Mouse (Mus musculus): ENCODE measurements at regions not wholly inside any gene's neighbourhood (a gene's known extent, or its start where the extent isn't known, plus 50 kb on each side); places are given as distances from the start of the nearest gene placed in this dataset.
"Not testable (repeated sequence)": the region's sequence is repeated elsewhere in the genome, so short reads cannot be mapped to it uniquely, and the experiment has no call there.

GRCm38 (mm10) chr2:48348021-48348420, 465.9 kb upstream of the Acvr2a start:
- no peak for TF ChIP-seq CTCF (IDR thresholded peaks at IDR 0.05; ENCODE audit: control insufficient read depth, insufficient read depth, low read length)
- no peak for TF ChIP-seq POLR2A (IDR thresholded peaks at IDR 0.05; ENCODE audit: borderline replicate concordance, control insufficient read depth, low read depth, low read length)
- no peaks in the 10 kb centered on the region; the same call in 1 of the 2 replicates for H3K4me1 ChIP-seq (ENCODE audit: control insufficient read depth, insufficient read depth, low read length)
- WGBS, result 83% methylated on average over 4 of the region's 4 CpGs
- no peak overlapping the region for H3K4me3 ChIP-seq (replicated peaks; ENCODE audit: control insufficient read depth, low read depth, low read length)
- no peak overlapping the region for H3K27ac ChIP-seq (ENCODE audit: control insufficient read depth, insufficient read depth, low read depth, low read length, poor library complexity)

GRCm38 (mm10) chr2:48349794-48350193, 464.1 kb upstream of the Acvr2a start:
- no peak overlapping the region for H3K27ac ChIP-seq (ENCODE audit: control insufficient read depth, insufficient read depth, low read depth, low read length, poor library complexity)
- H3K4me3 ChIP-seq (replicated peaks; ENCODE audit: control insufficient read depth, low read depth, low read length), result no peak overlapping the region
- no peaks in the 10 kb centered on the region; the same call in 1 of the 2 replicates for H3K4me1 ChIP-seq (ENCODE audit: control insufficient read depth, insufficient read depth, low read length)
- TF ChIP-seq CTCF (IDR thresholded peaks at IDR 0.05; ENCODE audit: control insufficient read depth, insufficient read depth, low read length) (no peak), POLR2A (IDR thresholded peaks at IDR 0.05; ENCODE audit: borderline replicate concordance, control insufficient read depth, low read depth, low read length) (no peak)
- WGBS, result 42% methylated on average over 3 of the region's 3 CpGs

GRCm38 (mm10) chr2:48350206-48350605, 463.7 kb upstream of the Acvr2a start:
- TF ChIP-seq POLR2A (IDR thresholded peaks at IDR 0.05; ENCODE audit: borderline replicate concordance, control insufficient read depth, low read depth, low read length) (no peak), CTCF (IDR thresholded peaks at IDR 0.05; ENCODE audit: control insufficient read depth, insufficient read depth, low read length) (no peak)
- Histone ChIP-seq H3K27ac (ENCODE audit: control insufficient read depth, insufficient read depth, low read depth, low read length, poor library complexity) (no peak overlapping the region), H3K4me3 (replicated peaks; ENCODE audit: control insufficient read depth, low read depth, low read length) (no peak overlapping the region), H3K4me1 (ENCODE audit: control insufficient read depth, insufficient read depth, low read length) (no peaks in the 10 kb centered on the region; the same call in 1 of the 2 replicates)
- 90% methylated on average over 1 of the region's 1 CpGs for WGBS

- H3K4me3 ChIP-seq (replicated peaks; ENCODE audit: control insufficient read depth, low read depth, low read length); H3K4me1 ChIP-seq (ENCODE audit: control insufficient read depth, insufficient read depth, low read length); H3K27ac ChIP-seq (ENCODE audit: control insufficient read depth, insufficient read depth, low read depth, low read length, poor library complexity): not testable (repeated sequence)
- WGBS, result 79% methylated on average over 4 of the region's 4 CpGs
Measured at GRCm38 (mm10) chr2:48371572-48371971, 442.3 kb upstream of the Acvr2a start.

- TF ChIP-seq CTCF (IDR thresholded peaks at IDR 0.05; ENCODE audit: control insufficient read depth, insufficient read depth, low read length), result no peak
- TF ChIP-seq POLR2A (IDR thresholded peaks at IDR 0.05; ENCODE audit: borderline replicate concordance, control insufficient read depth, low read depth, low read length), result no peak
Measured at GRCm38 (mm10) chr2:48373086-48373485, 440.8 kb upstream of the Acvr2a start.

GRCm38 (mm10) chr2:48374302-48374701, 439.6 kb upstream of the Acvr2a start:
- Histone ChIP-seq H3K4me3 (replicated peaks; ENCODE audit: control insufficient read depth, low read depth, low read length) (no peak overlapping the region), H3K4me1 (ENCODE audit: control insufficient read depth, insufficient read depth, low read length) (no peaks in the 10 kb centered on the region), H3K27ac (ENCODE audit: control insufficient read depth, insufficient read depth, low read depth, low read length, poor library complexity) (no peak overlapping the region)
- no peak for TF ChIP-seq CTCF (IDR thresholded peaks at IDR 0.05; ENCODE audit: control insufficient read depth, insufficient read depth, low read length)
- TF ChIP-seq POLR2A (IDR thresholded peaks at IDR 0.05; ENCODE audit: borderline replicate concordance, control insufficient read depth, low read depth, low read length), result no peak
- 16% methylated on average over 4 of the region's 4 CpGs for WGBS

More at GRCm38 (mm10) chr2:48373086-48373485, 440.8 kb upstream of the Acvr2a start:
- Histone ChIP-seq H3K4me3 (replicated peaks; ENCODE audit: control insufficient read depth, low read depth, low read length) (no peak overlapping the region), H3K4me1 (ENCODE audit: control insufficient read depth, insufficient read depth, low read length) (no peaks in the 10 kb centered on the region), H3K27ac (ENCODE audit: control insufficient read depth, insufficient read depth, low read depth, low read length, poor library complexity) (no peak overlapping the region)

DNA sequence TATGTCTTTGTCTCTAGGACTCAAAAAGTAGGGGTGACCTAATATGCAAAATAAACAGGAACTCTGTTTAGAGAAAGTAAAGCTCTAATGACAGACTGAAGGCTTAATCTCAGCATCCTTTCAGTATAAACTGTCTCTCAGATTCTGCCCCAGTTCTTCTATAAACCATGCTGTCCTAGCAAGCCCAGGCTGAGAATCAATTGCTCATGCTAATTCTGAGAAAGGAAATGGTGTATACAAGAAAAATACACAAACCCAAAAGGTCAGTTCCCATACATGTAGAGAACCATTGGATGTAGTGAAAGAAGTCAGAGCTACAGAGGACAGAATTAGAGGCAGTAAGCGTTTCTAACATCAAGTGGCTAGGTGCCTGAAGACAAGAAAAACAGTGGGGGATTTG, 435.7 kb upstream of the Acvr2a start:
- H3K4me1 ChIP-seq (ENCODE audit: control insufficient read depth, insufficient read depth, low read length), result no peaks in the 10 kb centered on the region
- H3K27ac ChIP-seq (ENCODE audit: control insufficient read depth, insufficient read depth, low read depth, low read length, poor library complexity), result no peak overlapping the region
- H3K4me3 ChIP-seq (replicated peaks; ENCODE audit: control insufficient read depth, low read depth, low read length), result no peak overlapping the region
- WGBS, result 70% methylated on average over 1 of the region's 1 CpGs
- TF ChIP-seq CTCF (IDR thresholded peaks at IDR 0.05; ENCODE audit: control insufficient read depth, insufficient read depth, low read length) (no peak), POLR2A (IDR thresholded peaks at IDR 0.05; ENCODE audit: borderline replicate concordance, control insufficient read depth, low read depth, low read length) (no peak)

DNA sequence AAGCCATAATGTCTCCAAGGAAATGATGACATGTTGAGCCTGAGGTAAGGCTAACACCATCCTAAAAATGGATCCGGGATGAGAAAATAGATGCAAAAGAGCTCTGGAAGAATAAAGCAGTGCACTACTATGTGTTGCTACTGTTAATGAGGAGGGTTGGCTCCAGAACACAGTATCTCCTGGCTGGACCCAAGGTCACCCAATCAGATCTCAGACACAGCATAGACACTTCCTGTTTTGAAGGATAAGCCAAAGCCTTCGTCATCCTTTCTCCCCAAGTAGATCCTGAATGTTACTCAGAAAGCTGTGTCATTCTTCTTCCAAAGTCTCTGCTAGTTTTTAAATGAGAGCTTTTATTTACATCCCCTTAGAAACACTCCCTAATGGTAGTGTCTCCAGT, 435.2 kb upstream of the Acvr2a start:
- WGBS, result 51% methylated on average over 2 of the region's 2 CpGs
- TF ChIP-seq CTCF (IDR thresholded peaks at IDR 0.05; ENCODE audit: control insufficient read depth, insufficient read depth, low read length), result no peak
- Histone ChIP-seq H3K4me3 (replicated peaks; ENCODE audit: control insufficient read depth, low read depth, low read length) (no peak overlapping the region), H3K4me1 (ENCODE audit: control insufficient read depth, insufficient read depth, low read length) (no peaks in the 10 kb centered on the region), H3K27ac (ENCODE audit: control insufficient read depth, insufficient read depth, low read depth, low read length, poor library complexity) (no peak overlapping the region)

- H3K4me3 ChIP-seq (replicated peaks; ENCODE audit: control insufficient read depth, low read depth, low read length), result no peak overlapping the region
- H3K27ac ChIP-seq (ENCODE audit: control insufficient read depth, insufficient read depth, low read depth, low read length, poor library complexity), result no peak overlapping the region
- WGBS, result 84% methylated on average over 5 of the region's 5 CpGs
- TF ChIP-seq POLR2A (IDR thresholded peaks at IDR 0.05; ENCODE audit: borderline replicate concordance, control insufficient read depth, low read depth, low read length) (no peak), CTCF (IDR thresholded peaks at IDR 0.05; ENCODE audit: control insufficient read depth, insufficient read depth, low read length) (no peak)
- H3K4me1 ChIP-seq (ENCODE audit: control insufficient read depth, insufficient read depth, low read length), result no peaks in the 10 kb centered on the region
Measured at GRCm38 (mm10) chr2:48380140-48380539, 433.8 kb upstream of the Acvr2a start.
